Mouse (Mus musculus) heart, embryonic 11.5 days (tissue): Measurements from ENCODE around the gene Cyb5d1. TPM values are rescaled to one million over a fixed set of nuclear protein-coding genes. Genes with fewer than 3 reads are reported as not detected.
A peak's percentile ranks its signal among the peaks of the same experiment; 100 is the strongest.

ENCODE experiments used
- ATAC-seq: fragments of 200-750 bp; cut with Nextera tagmentation; replicated peaks from 2 replicates; pipeline ENCODE4 v1.8.0; 2017; ENCODE audit warnings: moderate library complexity; ENCODE audit not compliant: insufficient number of reproducible peaks, low FRiP score, low TSS enrichment
- H3K27ac ChIP-seq: fragments of 300-500 bp; sonication (generic); 2 replicates; pipeline ENCODE4 v1.5.1; 2014; ENCODE audit warnings: mild to moderate bottlenecking, low read depth, low read length
- H3K27me3 ChIP-seq: fragments of 300-500 bp; sonication (generic); 2 replicates; pipeline ENCODE4 v1.6.1; 2014; ENCODE audit warnings: mild to moderate bottlenecking, low read length, mixed read lengths; ENCODE audit not compliant: control insufficient read depth, insufficient read depth
- H3K36me3 ChIP-seq: fragments of 300-500 bp; sonication (generic); 2 replicates; pipeline ENCODE4 v1.6.1; 2014; ENCODE audit warnings: mild to moderate bottlenecking, low read length, moderate library complexity, mixed read lengths; ENCODE audit not compliant: control insufficient read depth, insufficient read depth
- H3K4me1 ChIP-seq: fragments of 300-500 bp; sonication (generic); 2 replicates; pipeline ENCODE4 v1.6.1; 2014; ENCODE audit warnings: low read length; ENCODE audit not compliant: control insufficient read depth, insufficient read depth
- H3K4me2 ChIP-seq: fragments of 300-500 bp; sonication (generic); 2 replicates; pipeline ENCODE4 v1.6.1; 2014; ENCODE audit warnings: mild to moderate bottlenecking, moderate library complexity
- H3K4me3 ChIP-seq: fragments of 300-500 bp; sonication (generic); 2 replicates; pipeline ENCODE4 v1.5.1; 2014; ENCODE audit warnings: low read depth, low read length
- H3K9ac ChIP-seq: fragments of 300-500 bp; sonication (generic); 2 replicates; pipeline ENCODE4 v1.6.1; 2014; ENCODE audit warnings: mild to moderate bottlenecking, low read depth, low read length, moderate library complexity
- H3K9me3 ChIP-seq: fragments of 300-500 bp; sonication (generic); replicated peaks from 2 replicates; pipeline ENCODE4 v1.6.1; 2016; ENCODE audit warnings: low read length; ENCODE audit not compliant: control insufficient read depth
- WGBS: fragments of 180-500 bp; shearing (Covaris S2); extraction: QIAGEN DNeasy Blood & Tissue Kit; methylation state at CpG from one replicate; pipeline ENCODE4 v1.1.7; 2014; ENCODE audit not compliant: insufficient replicate concordance; 5-methylcytosine and 5-hydroxymethylcytosine counted together
- polyA plus RNA-seq: library from polyadenylated mRNA; unstranded; fragments of >200 nt; fragmentation: Nextera tagmentation; extraction: Ambion mirVana; gene quantifications from 2 replicates; pipeline ENCODE4 v1.2.1, GENCODE M21; 2014

Gene Cyb5d1
- polyA plus RNA-seq, 1 experiment from 2014 or later, result 19.6 TPM

GRCm38 (mm10) chr11:69379600-69379999, 15.8 kb downstream of the Cyb5d1 start:
- Histone ChIP-seq H3K9ac (no peak overlapping the region), H3K4me3 (no peak overlapping the region), H3K4me2 (no peak overlapping the region), H3K36me3 (no peaks in the 10 kb centered on the region; the same call in 1 of the 2 replicates), H3K27me3 (no peaks in the 10 kb centered on the region), H3K9me3 (no peaks in the 10 kb centered on the region), H3K4me1 (no peaks in the 10 kb centered on the region), H3K27ac (no peak overlapping the region)
- 74% methylated on average over 3 of the region's 3 CpGs for WGBS
- ATAC-seq, result no peak

GRCm38 (mm10) chr11:69377766-69378165, 17.7 kb downstream of the Cyb5d1 start:
- Histone ChIP-seq H3K27me3 (no peaks in the 10 kb centered on the region), H3K27ac (no peak overlapping the region), H3K9me3 (no peaks in the 10 kb centered on the region), H3K36me3 (no peaks in the 10 kb centered on the region; the same call in 1 of the 2 replicates), H3K9ac (no peak overlapping the region), H3K4me3 (no peak overlapping the region), H3K4me2 (no peak overlapping the region), H3K4me1 (peaks cover 3% of the 10 kb centered on the region)
- no peak for ATAC-seq
- WGBS, result 62% methylated on average over 3 of the region's 3 CpGs

- peaks cover 23% of the 10 kb centered on the region for H3K4me1 ChIP-seq
- H3K4me3 ChIP-seq, result no peak overlapping the region
- H3K36me3 ChIP-seq, result no peaks in the 10 kb centered on the region; the same call in 1 of the 2 replicates
- WGBS, result 84% methylated on average over 4 of the region's 4 CpGs
- H3K9me3 ChIP-seq, result no peaks in the 10 kb centered on the region
- no peak overlapping the region for H3K27ac ChIP-seq
- H3K27me3 ChIP-seq, result no peaks in the 10 kb centered on the region
- ATAC-seq, result no peak
- no peak overlapping the region for H3K9ac ChIP-seq
- no peak overlapping the region for H3K4me2 ChIP-seq
Observed at GRCm38 (mm10) chr11:69375646-69376045, 19.8 kb downstream of the Cyb5d1 start.

- no peaks in the 10 kb centered on the region for H3K36me3 ChIP-seq
- peak; percentile 67; the same call in 1 of the 2 replicates for ATAC-seq
- H3K27me3 ChIP-seq, result no peaks in the 10 kb centered on the region
- peak overlapping the region; percentile 27 for H3K4me2 ChIP-seq
- 81% methylated on average over 16 of the region's 16 CpGs for WGBS
- peak overlapping the region; percentile 6; the same call in 1 of the 2 replicates for H3K4me3 ChIP-seq
- H3K27ac ChIP-seq, result peak overlapping the region; percentile 72
- H3K9me3 ChIP-seq, result no peaks in the 10 kb centered on the region
- peaks cover 26% of the 10 kb centered on the region for H3K4me1 ChIP-seq
- H3K9ac ChIP-seq, result no peak overlapping the region
Observed at GRCm38 (mm10) chr11:69373223-69373965, 22.0 kb downstream of the Cyb5d1 start.

GRCm38 (mm10) chr11:69372780-69373170, 22.7 kb downstream of the Cyb5d1 start:
- Histone ChIP-seq H3K4me2 (peak overlapping the region; percentile 27), H3K36me3 (no peaks in the 10 kb centered on the region), H3K4me1 (peaks cover 29% of the 10 kb centered on the region), H3K9ac (0 out of 2 replicates have a peak overlapping the region, but pooled peaks have one; percentile 34), H3K4me3 (no peak overlapping the region), H3K9me3 (no peaks in the 10 kb centered on the region), H3K27ac (peak overlapping the region; percentile 72), H3K27me3 (no peaks in the 10 kb centered on the region)
- 59% methylated on average over 3 of the region's 3 CpGs for WGBS
- no peak for ATAC-seq

GRCm38 (mm10) chr11:69372056-69372779, 23.2 kb downstream of the Cyb5d1 start:
- Histone ChIP-seq H3K4me3 (no peak overlapping the region), H3K9me3 (no peaks in the 10 kb centered on the region), H3K9ac (0 out of 2 replicates have a peak overlapping the region, but pooled peaks have one; percentile 34), H3K36me3 (no peaks in the 10 kb centered on the region), H3K27me3 (no peaks in the 10 kb centered on the region), H3K4me1 (peaks cover 33% of the 10 kb centered on the region), H3K27ac (peak overlapping the region; percentile 72), H3K4me2 (peak overlapping the region; percentile 27)
- no peak for ATAC-seq
- WGBS, result 18% methylated on average over 12 of the region's 12 CpGs

GRCm38 (mm10) chr11:69371601-69372000, 23.8 kb downstream of the Cyb5d1 start:
- H3K4me2 ChIP-seq, result peak overlapping the region; percentile 27; the same call in 1 of the 2 replicates
- H3K4me3 ChIP-seq, result no peak overlapping the region
- no peaks in the 10 kb centered on the region for H3K9me3 ChIP-seq
- no peak overlapping the region for H3K9ac ChIP-seq
- H3K36me3 ChIP-seq, result no peaks in the 10 kb centered on the region
- H3K27me3 ChIP-seq, result no peaks in the 10 kb centered on the region
- no peak for ATAC-seq
- WGBS, result 57% methylated on average over 12 of the region's 12 CpGs
- peaks cover 33% of the 10 kb centered on the region for H3K4me1 ChIP-seq
- peak overlapping the region; percentile 72; the same call in 1 of the 2 replicates for H3K27ac ChIP-seq

GRCm38 (mm10) chr11:69370817-69371215, 24.6 kb downstream of the Cyb5d1 start:
- H3K4me3 ChIP-seq, result no peak overlapping the region
- H3K9ac ChIP-seq, result no peak overlapping the region
- no peaks in the 10 kb centered on the region for H3K9me3 ChIP-seq
- no peaks in the 10 kb centered on the region for H3K27me3 ChIP-seq
- no peaks in the 10 kb centered on the region for H3K36me3 ChIP-seq
- peak overlapping the region; percentile 31 for H3K4me2 ChIP-seq
- 20% methylated on average over 9 of the region's 9 CpGs for WGBS
- H3K27ac ChIP-seq, result peak overlapping the region; percentile 11; the same call in 1 of the 2 replicates
- peaks cover 37% of the 10 kb centered on the region for H3K4me1 ChIP-seq
- no peak for ATAC-seq
